Mouse (Mus musculus) kidney, adult 2 months (tissue): Measurements from ENCODE around the gene Ern1.

Experiments used
- CTCF ChIP-seq: fragments of 200-500 bp; conservative IDR thresholded peaks from 2 replicates; pipeline ENCODE4 v1.5.1; 2011; ENCODE audit warnings: low read depth, mild to moderate bottlenecking, control low read depth, low read length, moderate library complexity, mixed read lengths; ENCODE audit not compliant: insufficient read depth, insufficient read length
- POLR2A ChIP-seq: fragments of 200-500 bp; IDR thresholded peaks from one replicate; pipeline ENCODE4 v1.6.1; 2011; ENCODE audit warnings: low read depth, low read length, control low read depth

- TF ChIP-seq POLR2A = no peak
- no peak for TF ChIP-seq CTCF
Observed at GRCm38 (mm10) chr11:106417860-106418259, 69.8 kb downstream of the Ern1 start.
